Mouse (Mus musculus) embryonic facial prominence, embryonic 11.5 days (tissue): ENCODE results near the gene Ccdc22. TPM values are rescaled to one million over a fixed set of nuclear protein-coding genes. Genes with fewer than 3 reads are reported as not detected.

Experiments used
- ATAC-seq: fragments of 200-750 bp; cut with Nextera tagmentation; replicated peaks from 2 replicates; pipeline ENCODE4 v1.8.0; 2017; ENCODE audit warnings: low read depth; ENCODE audit not compliant: insufficient number of reproducible peaks, low FRiP score, low TSS enrichment
- DNase-seq: peaks from one replicate; pipeline ENCODE4 v3.0.0-alpha.2; 2015; ENCODE audit warnings: low spot score
- H3K27ac ChIP-seq: fragments of 300-500 bp; sonication (generic); replicated peaks from 2 replicates; pipeline ENCODE4 v1.5.1; 2014; ENCODE audit warnings: mild to moderate bottlenecking, low read depth, low read length, control low read depth
- H3K27me3 ChIP-seq: fragments of 300-500 bp; sonication (generic); 2 replicates; pipeline ENCODE4 v1.6.1; 2014; ENCODE audit warnings: mild to moderate bottlenecking, low read length, moderate library complexity, mixed read lengths; ENCODE audit not compliant: control insufficient read depth, insufficient read depth
- H3K36me3 ChIP-seq: fragments of 300-500 bp; sonication (generic); replicated peaks from 2 replicates; pipeline ENCODE4 v1.6.1; 2014; ENCODE audit warnings: low read depth, mild to moderate bottlenecking, low read length, moderate library complexity, mixed read lengths; ENCODE audit not compliant: control insufficient read depth, insufficient read depth
- H3K4me1 ChIP-seq: fragments of 300-500 bp; sonication (generic); 2 replicates; pipeline ENCODE4 v1.6.1; 2014; ENCODE audit warnings: low read length, mixed read lengths; ENCODE audit not compliant: control insufficient read depth, insufficient read depth
- H3K4me2 ChIP-seq: fragments of 300-500 bp; sonication (generic); 2 replicates; pipeline ENCODE4 v1.6.1; 2014; ENCODE audit warnings: low read depth, mild to moderate bottlenecking, control low read depth, low read length, moderate library complexity
- H3K4me3 ChIP-seq: fragments of 300-500 bp; sonication (generic); 2 replicates; pipeline ENCODE4 v1.5.1; 2014; ENCODE audit warnings: low read depth, low read length, control low read depth
- H3K9ac ChIP-seq: fragments of 300-500 bp; sonication (generic); replicated peaks from 2 replicates; pipeline ENCODE4 v1.6.1; 2014; ENCODE audit warnings: mild to moderate bottlenecking, control low read depth, low read length
- H3K9me3 ChIP-seq: fragments of 300-500 bp; sonication (generic); replicated peaks from 2 replicates; pipeline ENCODE4 v1.6.1; 2016; ENCODE audit warnings: mild to moderate bottlenecking, low read length, inconsistent platforms, mixed read lengths; ENCODE audit not compliant: control insufficient read depth
- WGBS: fragments of 180-500 bp; shearing (Covaris S2); extraction: QIAGEN DNeasy Blood & Tissue Kit; methylation state at CpG from one replicate; pipeline ENCODE4 v1.1.7; 2014; 5-methylcytosine and 5-hydroxymethylcytosine counted together
- polyA plus RNA-seq: library from polyadenylated mRNA; unstranded; fragments of >200 nt; fragmentation: Nextera tagmentation; extraction: Ambion mirVana; gene quantifications from 2 replicates; pipeline ENCODE4 v1.2.1, GENCODE M21; 2014

The Ccdc22 gene
- polyA plus RNA-seq, 1 experiment from 2014 or later = 26.9 TPM

GRCm38 (mm10) chrX:7632560-7632959 lies 27.2 kb upstream of the Ccdc22 start:
- H3K4me2 ChIP-seq = no peak overlapping the region
- H3K36me3 ChIP-seq = no peaks in the 10 kb centered on the region
- no peaks in the 10 kb centered on the region for H3K9me3 ChIP-seq
- H3K4me1 ChIP-seq = no peaks in the 10 kb centered on the region
- ATAC-seq (no peak), DNase-seq (no peak)
- no peak overlapping the region for H3K27ac ChIP-seq
- 90% methylated on average over 6 of the region's 6 CpGs for WGBS
- H3K4me3 ChIP-seq = no peak overlapping the region
- no peak overlapping the region for H3K9ac ChIP-seq
- H3K27me3 ChIP-seq = no peaks in the 10 kb centered on the region

- Histone ChIP-seq H3K27ac (no peak overlapping the region), H3K9ac (no peak overlapping the region), H3K9me3 (no peaks in the 10 kb centered on the region), H3K4me1 (no peaks in the 10 kb centered on the region), H3K36me3 (no peaks in the 10 kb centered on the region), H3K4me3 (no peak overlapping the region), H3K27me3 (no peaks in the 10 kb centered on the region), H3K4me2 (no peak overlapping the region)
- WGBS = 82% methylated on average over 12 of the region's 12 CpGs
- no peak for DNase-seq
- no peak for ATAC-seq
Observed at GRCm38 (mm10) chrX:7617889-7618551, 12.7 kb upstream of the Ccdc22 start.

- no peaks in the 10 kb centered on the region for H3K9me3 ChIP-seq
- H3K4me3 ChIP-seq = peak overlapping the region; percentile 32
- no peaks in the 10 kb centered on the region for H3K27me3 ChIP-seq
- peak overlapping the region; percentile 46; the same call in 1 of the 2 replicates for H3K9ac ChIP-seq
- WGBS = 17% methylated on average over 26 of the region's 26 CpGs
- H3K36me3 ChIP-seq = no peaks in the 10 kb centered on the region
- no peak overlapping the region for H3K27ac ChIP-seq
- DNase-seq = peak; percentile 6
- no peak for ATAC-seq
- H3K4me1 ChIP-seq = no peaks in the 10 kb centered on the region
- H3K4me2 ChIP-seq = peak overlapping the region; percentile 57
Observed at GRCm38 (mm10) chrX:7610536-7611258, 5.4 kb upstream of the Ccdc22 start.

GRCm38 (mm10) chrX:7610035-7610434 lies 4.7 kb upstream of the Ccdc22 start:
- ATAC-seq (no peak), DNase-seq (no peak)
- no peak overlapping the region for H3K27ac ChIP-seq
- H3K27me3 ChIP-seq = no peaks in the 10 kb centered on the region
- peak overlapping the region; percentile 32 for H3K4me3 ChIP-seq
- H3K9me3 ChIP-seq = no peaks in the 10 kb centered on the region
- H3K36me3 ChIP-seq = no peaks in the 10 kb centered on the region
- H3K9ac ChIP-seq = no peak overlapping the region; the same call in 1 of the 2 replicates
- peak overlapping the region; percentile 57 for H3K4me2 ChIP-seq
- no peaks in the 10 kb centered on the region for H3K4me1 ChIP-seq
- 22% methylated on average over 21 of the region's 21 CpGs for WGBS

- Histone ChIP-seq H3K36me3 (no peaks in the 10 kb centered on the region), H3K27ac (no peak within 1 kb of the TSS), H3K4me1 (no peaks in the 10 kb centered on the region), H3K9me3 (no peaks in the 10 kb centered on the region), H3K27me3 (no peaks in the 10 kb centered on the region), H3K4me2 (no peak within 1 kb of the TSS), H3K4me3 (no peak within 1 kb of the TSS), H3K9ac (no peak within 1 kb of the TSS)
- 79% methylated on average over 6 of the region's 6 CpGs for WGBS
- ATAC-seq = no peak
- no peak for DNase-seq
Observed at GRCm38 (mm10) chrX:7606783-7607182, 1.5 kb upstream of the Ccdc22 start, which contains the start of gene Cacna1f. Gene Cacna1f, plus strand, starts transcription at chrX:7607083.

- no peaks in the 10 kb centered on the region for H3K4me1 ChIP-seq
- WGBS = 49% methylated on average over 8 of the region's 8 CpGs
- H3K9me3 ChIP-seq = no peaks in the 10 kb centered on the region
- H3K4me3 ChIP-seq = no peak overlapping the region
- H3K36me3 ChIP-seq = no peaks in the 10 kb centered on the region
- no peak overlapping the region for H3K9ac ChIP-seq
- H3K27me3 ChIP-seq = no peaks in the 10 kb centered on the region
- DNase-seq (no peak), ATAC-seq (0 out of 2 replicates have a peak, but pooled peaks have one; percentile 32)
- H3K27ac ChIP-seq = no peak overlapping the region
- H3K4me2 ChIP-seq = no peak overlapping the region
Observed at GRCm38 (mm10) chrX:7605575-7605941, 241 bp upstream of the Ccdc22 start.

- no peak overlapping the region for H3K4me3 ChIP-seq
- H3K27ac ChIP-seq = no peak overlapping the region
- no peaks in the 10 kb centered on the region for H3K27me3 ChIP-seq
- no peaks in the 10 kb centered on the region for H3K9me3 ChIP-seq
- no peak overlapping the region for H3K9ac ChIP-seq
- H3K4me1 ChIP-seq = no peaks in the 10 kb centered on the region
- WGBS = 93% methylated on average over 7 of the region's 7 CpGs
- DNase-seq (no peak), ATAC-seq (no peak)
- no peak overlapping the region for H3K4me2 ChIP-seq
- H3K36me3 ChIP-seq = no peaks in the 10 kb centered on the region
Observed at GRCm38 (mm10) chrX:7604004-7604403, 1.3 kb downstream of the Ccdc22 start.

- no peak for ATAC-seq
- Histone ChIP-seq H3K27ac (no peak overlapping the region), H3K27me3 (no peaks in the 10 kb centered on the region), H3K4me2 (no peak overlapping the region), H3K36me3 (no peaks in the 10 kb centered on the region), H3K4me1 (no peaks in the 10 kb centered on the region), H3K9ac (no peak overlapping the region), H3K4me3 (no peak overlapping the region), H3K9me3 (no peaks in the 10 kb centered on the region)
- 94% methylated on average over 6 of the region's 9 CpGs for WGBS
- DNase-seq = no peak
Observed at GRCm38 (mm10) chrX:7595371-7595770, 9.9 kb downstream of the Ccdc22 start.
